8 mouse cellular contexts compared by ENCODE assay signal in genomic region chr8:111258631-111259407, GRCm38 (mm10). TPM values are rescaled to one million over a fixed set of nuclear protein-coding genes. Genes with fewer than 3 reads are reported as not detected.
DNase-seq lines count a peak whose midpoint lies in the region; ATAC-seq and TF ChIP-seq lines count a peak whose summit lies in the region.

Glg1 (minus strand) TSS chr8:111259216.

- peak within 1 kb of the TSS; percentile 99 for H3K27ac ChIP-seq in bone marrow, adult 2 months (ENCODE audit: control insufficient read depth, insufficient read depth, low read depth, low read length, poor library complexity)
- peak within 1 kb of the TSS; percentile 99 for H3K27ac ChIP-seq in embryonic facial prominence, embryonic 15.5 days (replicated peaks)
- peak within 1 kb of the TSS; percentile 99 for H3K27ac ChIP-seq in limb, embryonic 14.5 days (replicated peaks; ENCODE audit: low read depth, low read length)
- H3K27ac ChIP-seq in midbrain, postnatal 0 days (ENCODE audit: low read depth, low read length): peak within 1 kb of the TSS; percentile 99

- H3K4me1 ChIP-seq in bone marrow, adult 2 months (ENCODE audit: control insufficient read depth, insufficient read depth, low read length): no peaks in the 10 kb centered on the region
- peaks cover 8% of the 10 kb centered on the region; the same call in 1 of the 2 replicates for H3K4me1 ChIP-seq in embryonic facial prominence, embryonic 15.5 days
- H3K4me1 ChIP-seq in limb, embryonic 14.5 days (ENCODE audit: control insufficient read depth, insufficient read depth, low read length): peaks cover 6% of the 10 kb centered on the region; the same call in 1 of the 2 replicates
- H3K4me1 ChIP-seq in midbrain, postnatal 0 days (ENCODE audit: insufficient read depth, low read length): peaks cover 4% of the 10 kb centered on the region; the same call in 1 of the 2 replicates

- whole genome bisulfite sequencing in bone marrow, adult 2 months: under 1% methylated on average over 76 of the region's 76 CpGs
- under 1% methylated on average over 76 of the region's 76 CpGs for WGBS in embryonic facial prominence, embryonic 15.5 days
- WGBS in limb, embryonic 14.5 days: under 1% methylated on average over 66 of the region's 76 CpGs
- under 1% methylated on average over 70 of the region's 76 CpGs for WGBS in midbrain, postnatal 0 days

- no peaks in the 10 kb centered on the region for H3K27me3 ChIP-seq in embryonic facial prominence, embryonic 15.5 days
- H3K27me3 ChIP-seq in limb, embryonic 14.5 days (ENCODE audit: control insufficient read depth, insufficient read depth, low read length): no peaks in the 10 kb centered on the region
- no peaks in the 10 kb centered on the region for H3K27me3 ChIP-seq in midbrain, postnatal 0 days (ENCODE audit: insufficient read depth, low read length)

- no peaks in the 10 kb centered on the region for H3K36me3 ChIP-seq in embryonic facial prominence, embryonic 15.5 days
- H3K36me3 ChIP-seq in limb, embryonic 14.5 days (ENCODE audit: control insufficient read depth, insufficient read depth, low read length): no peaks in the 10 kb centered on the region
- H3K36me3 ChIP-seq in midbrain, postnatal 0 days (ENCODE audit: insufficient read depth, low read length): no peaks in the 10 kb centered on the region

- peak; percentile 96; the same call in 1 of the 2 replicates for TF ChIP-seq POLR2A in bone marrow, adult 2 months (IDR thresholded peaks at IDR 0.05; ENCODE audit: borderline replicate concordance, control insufficient read depth, low read depth, low read length)
- TF ChIP-seq POLR2A in limb, embryonic 14.5 days (IDR thresholded peaks at IDR 0.05; ENCODE audit: borderline replicate concordance, extremely low read depth, insufficient read depth, insufficient read length): peak; percentile 96

- peak within 1 kb of the TSS; percentile 51 for H3K4me2 ChIP-seq in embryonic facial prominence, embryonic 15.5 days (replicated peaks)
- H3K4me2 ChIP-seq in limb, embryonic 14.5 days (replicated peaks; ENCODE audit: low read depth, low read length, severe bottlenecking): peak within 1 kb of the TSS; percentile 46
- peak within 1 kb of the TSS; percentile 56 for H3K4me2 ChIP-seq in midbrain, postnatal 0 days (ENCODE audit: low read depth, low read length, poor library complexity, severe bottlenecking)

- DNase-seq in 416B (ENCODE audit: low read depth): peak; percentile 95
- peak; percentile 91 for DNase-seq in heart, adult 8-10 months (ENCODE audit: low spot score)
- peak; percentile 94 for DNase-seq in kidney, adult 9 months
- peak; percentile 88 for DNase-seq in limb, embryonic 14.5 days (ENCODE audit: low spot score)
- DNase-seq in midbrain, postnatal 0 days (ENCODE audit: low spot score): peak; percentile 94
- peak; percentile 92 to 93 for DNase-seq in spleen, postnatal 14 days (ENCODE audit: low spot score in 2 of 2)

- peak; percentile 92 for ATAC-seq in embryonic facial prominence, embryonic 15.5 days (ENCODE audit: insufficient number of reproducible peaks, low FRiP score, low TSS enrichment, low read depth)
- ATAC-seq in limb, embryonic 14.5 days (ENCODE audit: low FRiP score, low read depth): peak; percentile 96
- peak; percentile 94 for ATAC-seq in midbrain, postnatal 0 days (ENCODE audit: low FRiP score)

- peak within 1 kb of the TSS; percentile 99 for H3K4me3 ChIP-seq in bone marrow, adult 2 months (replicated peaks; ENCODE audit: control insufficient read depth, low read depth, low read length)
- H3K4me3 ChIP-seq in embryonic facial prominence, embryonic 15.5 days (replicated peaks): peak within 1 kb of the TSS; percentile 86
- H3K4me3 ChIP-seq in limb, embryonic 14.5 days (replicated peaks; ENCODE audit: low read length): peak within 1 kb of the TSS; percentile 87
- peak within 1 kb of the TSS; percentile 95 for H3K4me3 ChIP-seq in midbrain, postnatal 0 days (ENCODE audit: low read depth, low read length)

- no peaks in the 10 kb centered on the region for H3K9me3 ChIP-seq in embryonic facial prominence, embryonic 15.5 days (replicated peaks)
- H3K9me3 ChIP-seq in limb, embryonic 14.5 days (ENCODE audit: control insufficient read depth, low read length): no peaks in the 10 kb centered on the region
- H3K9me3 ChIP-seq in midbrain, postnatal 0 days (ENCODE audit: low read length): no peaks in the 10 kb centered on the region

- H3K9ac ChIP-seq in embryonic facial prominence, embryonic 15.5 days: peak within 1 kb of the TSS; percentile 81
- H3K9ac ChIP-seq in limb, embryonic 14.5 days (ENCODE audit: low read depth, low read length, severe bottlenecking): peak within 1 kb of the TSS; percentile 93
- peak within 1 kb of the TSS; percentile 91 for H3K9ac ChIP-seq in midbrain, postnatal 0 days (replicated peaks; ENCODE audit: low read length, poor library complexity, severe bottlenecking)

- no peak for TF ChIP-seq CTCF in bone marrow, adult 2 months (IDR thresholded peaks at IDR 0.05; ENCODE audit: control insufficient read depth, insufficient read depth, low read length)
- no peak; the same call in 1 of the 2 replicates for TF ChIP-seq CTCF in midbrain, postnatal 0 days (IDR thresholded peaks at IDR 0.05)

RNA-seq across cellular contexts. Expression of gene Glg1, which starts in this region (rescaled TPM):
- 6.5 and 17.7 TPM in 2 replicates for polyA plus RNA-seq in bone marrow, adult 2 months (2011; ENCODE audit: insufficient read depth, insufficient read length, low replicate concordance, missing spikeins)
- polyA plus RNA-seq in embryonic facial prominence, embryonic 15.5 days (2015; fragmentation: Nextera tagmentation; extraction: Ambion mirVana): 80.6 and 83.5 TPM in 2 replicates
- 100 to 1,000 TPM in 1 of 4 experiments, 10 to 100 TPM in 3; 87.4 to 103 (median 96.6) TPM for total RNA-seq in heart, adult 8-10 months (2022)
- 59.9 and 66.8 TPM in 2 replicates for polyA plus RNA-seq in limb, embryonic 14.5 days (2012; rRNA removed)
- 106 and 115 TPM in 2 replicates for polyA plus RNA-seq in limb, embryonic 14.5 days (2014; fragmentation: Nextera tagmentation; extraction: Ambion mirVana)
- total RNA-seq in midbrain, postnatal 0 days (2014; rRNA removed): 37.4 and 53.6 TPM in 2 replicates
- polyA plus RNA-seq in midbrain, postnatal 0 days (2015; fragmentation: Nextera tagmentation; extraction: Ambion mirVana): 45.7 and 50.9 TPM in 2 replicates

Comparison
In these comparisons a context has a peak if more than half of its experiments do, and no peak if none do; other contexts are left out.
1. Peak in every context shown above with its lines: DNase-seq, ATAC-seq, H3K4me3 ChIP-seq and H3K27ac ChIP-seq.